Comparison of ENCODE assay signal across 16 mouse cellular contexts in the genomic region with DNA sequence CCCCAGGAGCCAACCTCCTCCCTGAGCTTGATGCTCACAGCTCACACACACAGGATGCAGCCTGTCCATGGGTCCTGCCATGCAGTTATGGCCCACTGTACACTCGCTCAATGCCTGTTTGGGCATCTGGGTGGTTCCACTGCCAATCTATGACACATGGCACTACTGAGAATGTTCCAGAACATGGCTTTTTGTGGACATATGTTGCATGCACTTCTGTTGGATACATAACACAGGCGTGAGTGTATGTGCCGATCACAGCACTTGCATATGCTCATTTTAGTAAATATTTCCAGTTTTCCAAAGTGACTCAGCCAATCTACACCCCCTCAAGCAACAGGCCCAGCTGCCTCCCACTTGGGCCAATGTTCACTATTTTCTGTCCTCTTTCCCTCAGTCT. TPM values are rescaled to one million over a fixed set of nuclear protein-coding genes. Genes with fewer than 3 reads are reported as not detected.
A peak's percentile ranks its signal among the peaks of the same experiment; 100 is the strongest.
DNase-seq lines count a peak whose midpoint lies in the region; ATAC-seq lines count a peak whose summit lies in the region.
"Had no signal": no experiment of that assay in that cellular context is flagged by ENCODE, and none has a peak within 500 bp of the region (broad histone marks: within the 10 kb centered on the region; RNA-seq: fewer than 3 reads in every experiment).

No protein-coding gene starts in this region.

- no peaks in the 10 kb centered on the region for H3K27me3 ChIP-seq in forebrain, embryonic 13.5 days
- no peaks in the 10 kb centered on the region for H3K27me3 ChIP-seq in forebrain, embryonic 10.5 days (ENCODE audit: poor library complexity, severe bottlenecking)
- H3K27me3 ChIP-seq: heart, embryonic 15.5 days; hindbrain, embryonic 15.5 days; kidney, embryonic 15.5 days; liver, embryonic 13.5 days had no signal

- intact Hi-C loops in left cerebral cortex, postnatal 25 days (cut with DNase I), result no loop called here

- H3K9ac ChIP-seq in forebrain, embryonic 13.5 days, result no peak overlapping the region
- H3K9ac ChIP-seq: heart, embryonic 15.5 days; hindbrain, embryonic 15.5 days; kidney, embryonic 15.5 days; liver, embryonic 13.5 days had no signal

- H3K9me3 ChIP-seq in forebrain, embryonic 13.5 days (replicated peaks), result no peaks in the 10 kb centered on the region
- no peaks in the 10 kb centered on the region for H3K9me3 ChIP-seq in forebrain, embryonic 10.5 days
- H3K9me3 ChIP-seq: heart, embryonic 15.5 days; hindbrain, embryonic 15.5 days; kidney, embryonic 15.5 days; liver, embryonic 13.5 days had no signal

- H3K4me3 ChIP-seq in forebrain, embryonic 13.5 days, result no peak overlapping the region
- H3K4me3 ChIP-seq in forebrain, embryonic 10.5 days, result no peak overlapping the region
- H3K4me3 ChIP-seq: heart, embryonic 15.5 days; hindbrain, embryonic 15.5 days; kidney, embryonic 15.5 days; liver, embryonic 13.5 days had no signal

- H3K36me3 ChIP-seq in forebrain, embryonic 13.5 days (ENCODE audit: poor library complexity, severe bottlenecking), result no peaks in the 10 kb centered on the region
- H3K36me3 ChIP-seq in forebrain, embryonic 10.5 days (replicated peaks), result no peaks in the 10 kb centered on the region; the same call in none of the 2 replicates
- H3K36me3 ChIP-seq: heart, embryonic 15.5 days; hindbrain, embryonic 15.5 days; kidney, embryonic 15.5 days; liver, embryonic 13.5 days had no signal

- peaks cover 6% of the 10 kb centered on the region for H3K4me1 ChIP-seq in forebrain, embryonic 13.5 days
- H3K4me1 ChIP-seq in forebrain, embryonic 10.5 days, result peaks cover 12% of the 10 kb centered on the region

- no peak overlapping the region for H3K4me2 ChIP-seq in forebrain, embryonic 13.5 days
- H3K4me2 ChIP-seq: heart, embryonic 15.5 days; hindbrain, embryonic 15.5 days; kidney, embryonic 15.5 days; liver, embryonic 13.5 days had no signal

- ATAC-seq in forebrain, embryonic 13.5 days, result peak; percentile 27; the same call in 1 of the 2 replicates

- no peak overlapping the region for H3K27ac ChIP-seq in forebrain, embryonic 13.5 days
- H3K27ac ChIP-seq in forebrain, embryonic 10.5 days, result no peak overlapping the region
- H3K27ac ChIP-seq: heart, embryonic 15.5 days; hindbrain, embryonic 15.5 days; kidney, embryonic 15.5 days had no signal

- DNase-seq in forebrain, embryonic 10.5 days (ENCODE audit: extremely low spot score, low spot score), result no peak
- DNase-seq in right cerebral cortex, adult 18-20 months, result peak; percentile 43
- no peak for DNase-seq in right cerebral cortex, postnatal 14 days
- DNase-seq in left cerebral cortex, postnatal 25 days (ENCODE audit: low spot score in 2 of 2), result peak; percentile 44 to 74
- DNase-seq in telencephalon, adult 2 months (ENCODE audit: low read depth, low spot score), result peak; percentile 50
- no peak for DNase-seq in testis, postnatal 14 days (ENCODE audit: low spot score)
- no peak for DNase-seq in adrenal gland, postnatal 36 days
- DNase-seq: cerebellum, postnatal 25 days; gastrocnemius, postnatal 25 days; liver, embryonic 13.5 days; lung, postnatal 4 days; thymus, postnatal 14 days had no signal

- WGBS in forebrain, embryonic 13.5 days, result 85% methylated on average over 3 of the region's 3 CpGs
- WGBS in forebrain, embryonic 10.5 days, result 87% methylated on average over 3 of the region's 3 CpGs

RNA-seq across cellular contexts. Expression of a gene that starts 17.4 kb away (rescaled TPM):
- polyA plus RNA-seq in forebrain, embryonic 13.5 days (2015; fragmentation: Nextera tagmentation; extraction: Ambion mirVana), result 17.6 and 20.6 TPM in 2 replicates
- 27.3 and 28.9 TPM in 2 replicates for polyA plus RNA-seq in forebrain, embryonic 10.5 days (2016; fragmentation: Nextera tagmentation; extraction: Ambion mirVana)
- total RNA-seq in left cerebral cortex, postnatal 25 days (2021), result 10 to 100 TPM; 13.2 to 13.5 TPM
- 10 to 100 TPM; 16.7 to 20.7 TPM for total RNA-seq in adrenal gland, postnatal 36 days (2021)

RNA-seq across cellular contexts. Expression of a gene that starts 40.0 kb away (rescaled TPM):
- 20.8 and 21.8 TPM in 2 replicates for polyA plus RNA-seq in forebrain, embryonic 13.5 days (2015; fragmentation: Nextera tagmentation; extraction: Ambion mirVana)
- polyA plus RNA-seq in forebrain, embryonic 10.5 days (2016; fragmentation: Nextera tagmentation; extraction: Ambion mirVana), result 22.9 TPM in 2 replicates
- total RNA-seq in left cerebral cortex, postnatal 25 days (2021), result 10 to 100 TPM in 1 of 2 experiments, 1 to 10 TPM in 1; 9.5 to 10.7 TPM
- 10 to 100 TPM; 13.7 to 15.6 TPM for total RNA-seq in adrenal gland, postnatal 36 days (2021)

RNA-seq across cellular contexts. Expression of a gene that starts 47.5 kb away (rescaled TPM):
- polyA plus RNA-seq in forebrain, embryonic 13.5 days (2015; fragmentation: Nextera tagmentation; extraction: Ambion mirVana), result 84.0 and 95.0 TPM in 2 replicates
- 155 and 165 TPM in 2 replicates for polyA plus RNA-seq in forebrain, embryonic 10.5 days (2016; fragmentation: Nextera tagmentation; extraction: Ambion mirVana)
- 10 to 100 TPM; 92.8 to 92.9 TPM for total RNA-seq in left cerebral cortex, postnatal 25 days (2021)
- total RNA-seq in adrenal gland, postnatal 36 days (2021), result 100 to 1,000 TPM; 175 to 197 TPM

RNA-seq across cellular contexts. Expression of a gene that starts 50.2 kb away (rescaled TPM):
- 35.7 and 37.8 TPM in 2 replicates for polyA plus RNA-seq in forebrain, embryonic 13.5 days (2015; fragmentation: Nextera tagmentation; extraction: Ambion mirVana)
- polyA plus RNA-seq in forebrain, embryonic 10.5 days (2016; fragmentation: Nextera tagmentation; extraction: Ambion mirVana), result 57.4 TPM in 2 replicates
- total RNA-seq in left cerebral cortex, postnatal 25 days (2021), result 1 to 10 TPM; 4.8 to 6.3 TPM
- total RNA-seq in adrenal gland, postnatal 36 days (2021), result 10 to 100 TPM; 15.0 to 23.0 TPM

RNA-seq across cellular contexts. Expression of a gene that starts 50.3 kb away (rescaled TPM):
- polyA plus RNA-seq in forebrain, embryonic 13.5 days (2015; fragmentation: Nextera tagmentation; extraction: Ambion mirVana), result 43.1 and 44.5 TPM in 2 replicates
- polyA plus RNA-seq in forebrain, embryonic 10.5 days (2016; fragmentation: Nextera tagmentation; extraction: Ambion mirVana), result 60.8 and 62.7 TPM in 2 replicates
- 10 to 100 TPM; 15.1 to 19.0 TPM for total RNA-seq in left cerebral cortex, postnatal 25 days (2021)
- total RNA-seq in adrenal gland, postnatal 36 days (2021), result 10 to 100 TPM; 13.9 to 17.8 TPM

Comparison
In these comparisons a context has a peak if more than half of its experiments do, and no peak if none do; other contexts are left out.
1. DNase-seq: peak in right cerebral cortex, adult 18-20 months (single experiment), left cerebral cortex, postnatal 25 days (2 of 2) and telencephalon, adult 2 months (single experiment); none in forebrain, embryonic 10.5 days (single experiment), right cerebral cortex, postnatal 14 days (single experiment), testis, postnatal 14 days (single experiment) and adrenal gland, postnatal 36 days (0 of 2).